Mouse (Mus musculus): ENCODE data around the gene Cd209b.

Gene Cd209b

GRCm38 (mm10) chr8:3926744-3927143 is at the start of gene Cd209b:
TSS of gene Cd209b (minus strand) at chr8:3926844.
- no peak for DNase-seq

- peak; percentile 2 to 3 for DNase-seq
Measured at GRCm38 (mm10) chr8:3956037-3956436, 29.4 kb upstream of the Cd209b start.

- DNase-seq: no peak
Measured at GRCm38 (mm10) chr8:3954646-3955045, 28.0 kb upstream of the Cd209b start, which contains the start of gene Cd209c. TSS of gene Cd209c (minus strand) at chr8:3954746.

- DNase-seq: no peak
Measured at GRCm38 (mm10) chr8:3940023-3940422, 13.4 kb upstream of the Cd209b start.

- DNase-seq: no peak
Measured at GRCm38 (mm10) chr8:3878455-3878854, 48.2 kb downstream of the Cd209b start, which contains the start of gene Cd209d. TSS of gene Cd209d (minus strand) at chr8:3878555.

- DNase-seq: no peak
Measured at GRCm38 (mm10) chr8:3876121-3876520, 50.5 kb downstream of the Cd209b start.
